Mouse (Mus musculus): ENCODE results near the gene Npsr1. TPM values are rescaled to one million over a fixed set of nuclear protein-coding genes. Genes with fewer than 3 reads are reported as not detected.
A peak's percentile ranks its signal among the peaks of the same experiment; 100 is the strongest.

Gene Npsr1
- polyA plus RNA-seq, 1 experiment from 2014 or later = 0.07 TPM

- H3K4me1 ChIP-seq (replicated peaks) = no peaks in the 10 kb centered on the region
- no peak overlapping the region for H3K9ac ChIP-seq
- H3K27me3 ChIP-seq = no peaks in the 10 kb centered on the region
- H3K4me3 ChIP-seq (replicated peaks) = no peak overlapping the region
- ATAC-seq (ENCODE audit: low read depth) (no peak), DNase-seq (no peak)
- no peaks in the 10 kb centered on the region for H3K36me3 ChIP-seq
- no peaks in the 10 kb centered on the region for H3K9me3 ChIP-seq (replicated peaks)
- no peak overlapping the region for H3K27ac ChIP-seq
- H3K4me2 ChIP-seq = no peak overlapping the region
Observed at GRCm38 (mm10) chr9:24247557-24247956, 149.8 kb downstream of the Npsr1 start.

GRCm38 (mm10) chr9:24254236-24254635 is 156.4 kb downstream of the Npsr1 start:
- ATAC-seq (ENCODE audit: low read depth) (no peak), DNase-seq (no peak)
- Histone ChIP-seq H3K27me3 (no peaks in the 10 kb centered on the region), H3K36me3 (no peaks in the 10 kb centered on the region), H3K27ac (no peak overlapping the region), H3K9me3 (replicated peaks) (no peaks in the 10 kb centered on the region), H3K4me1 (replicated peaks) (no peaks in the 10 kb centered on the region), H3K4me2 (no peak overlapping the region), H3K4me3 (replicated peaks) (no peak overlapping the region), H3K9ac (no peak overlapping the region)
- WGBS (ENCODE audit: insufficient replicate concordance) = 49% methylated on average over 8 of the region's 8 CpGs

GRCm38 (mm10) chr9:24280498-24281287 is 182.9 kb downstream of the Npsr1 start:
- H3K4me2 ChIP-seq = peak overlapping the region; percentile 42
- DNase-seq (peak; percentile 79), ATAC-seq (ENCODE audit: low read depth) (peak; percentile 100)
- no peak overlapping the region for H3K9ac ChIP-seq
- H3K9me3 ChIP-seq (replicated peaks) = no peaks in the 10 kb centered on the region
- H3K4me1 ChIP-seq (replicated peaks) = peaks cover 43% of the 10 kb centered on the region
- H3K4me3 ChIP-seq (replicated peaks) = no peak overlapping the region
- H3K36me3 ChIP-seq = no peaks in the 10 kb centered on the region
- no peaks in the 10 kb centered on the region for H3K27me3 ChIP-seq
- H3K27ac ChIP-seq = peak overlapping the region; percentile 80
- WGBS (ENCODE audit: insufficient replicate concordance) = 25% methylated on average over 2 of the region's 2 CpGs

- ATAC-seq (ENCODE audit: low read depth) = no peak
- no peaks in the 10 kb centered on the region for H3K36me3 ChIP-seq
- H3K27ac ChIP-seq = no peak overlapping the region
- no peaks in the 10 kb centered on the region for H3K27me3 ChIP-seq
- DNase-seq = no peak
- no peak overlapping the region for H3K4me2 ChIP-seq
- no peak overlapping the region for H3K4me3 ChIP-seq (replicated peaks)
- 76% methylated on average over 3 of the region's 3 CpGs for WGBS (ENCODE audit: insufficient replicate concordance)
- H3K9me3 ChIP-seq (replicated peaks) = no peaks in the 10 kb centered on the region
- peaks cover 48% of the 10 kb centered on the region for H3K4me1 ChIP-seq (replicated peaks)
- no peak overlapping the region for H3K9ac ChIP-seq
Observed at GRCm38 (mm10) chr9:24282617-24283016, 184.8 kb downstream of the Npsr1 start.

GRCm38 (mm10) chr9:24283071-24283470 is 185.3 kb downstream of the Npsr1 start:
- H3K27me3 ChIP-seq = no peaks in the 10 kb centered on the region
- peaks cover 48% of the 10 kb centered on the region for H3K4me1 ChIP-seq (replicated peaks)
- DNase-seq (no peak), ATAC-seq (ENCODE audit: low read depth) (no peak)
- H3K4me2 ChIP-seq = no peak overlapping the region
- no peaks in the 10 kb centered on the region for H3K36me3 ChIP-seq
- no peak overlapping the region for H3K4me3 ChIP-seq (replicated peaks)
- 49% methylated on average over 2 of the region's 2 CpGs for WGBS (ENCODE audit: insufficient replicate concordance)
- H3K9me3 ChIP-seq (replicated peaks) = no peaks in the 10 kb centered on the region
- no peak overlapping the region for H3K27ac ChIP-seq
- no peak overlapping the region for H3K9ac ChIP-seq

GRCm38 (mm10) chr9:24283536-24283935 is 185.7 kb downstream of the Npsr1 start:
- Histone ChIP-seq H3K36me3 (no peaks in the 10 kb centered on the region), H3K27me3 (no peaks in the 10 kb centered on the region), H3K4me1 (replicated peaks) (peaks cover 48% of the 10 kb centered on the region), H3K27ac (no peak overlapping the region), H3K4me3 (replicated peaks) (no peak overlapping the region), H3K4me2 (no peak overlapping the region), H3K9ac (no peak overlapping the region), H3K9me3 (replicated peaks) (no peaks in the 10 kb centered on the region)
- ATAC-seq (ENCODE audit: low read depth) (no peak), DNase-seq (no peak)

GRCm38 (mm10) chr9:24284239-24285084 is 186.7 kb downstream of the Npsr1 start:
- no peaks in the 10 kb centered on the region for H3K9me3 ChIP-seq (replicated peaks)
- no peak overlapping the region for H3K4me3 ChIP-seq (replicated peaks)
- ATAC-seq (ENCODE audit: low read depth) (peak; percentile 39), DNase-seq (peak; percentile 34)
- H3K9ac ChIP-seq = no peak overlapping the region
- no peak overlapping the region for H3K4me2 ChIP-seq
- H3K27me3 ChIP-seq = no peaks in the 10 kb centered on the region
- peak overlapping the region; percentile 53 for H3K27ac ChIP-seq
- no peaks in the 10 kb centered on the region for H3K36me3 ChIP-seq
- WGBS (ENCODE audit: insufficient replicate concordance) = 61% methylated on average over 5 of the region's 5 CpGs
- H3K4me1 ChIP-seq (replicated peaks) = peaks cover 44% of the 10 kb centered on the region

- DNase-seq (no peak), ATAC-seq (ENCODE audit: low read depth) (no peak)
- H3K4me1 ChIP-seq (replicated peaks) = peaks cover 38% of the 10 kb centered on the region
- H3K36me3 ChIP-seq = no peaks in the 10 kb centered on the region
- H3K4me3 ChIP-seq (replicated peaks) = no peak overlapping the region
- no peak overlapping the region for H3K4me2 ChIP-seq
- H3K27ac ChIP-seq = no peak overlapping the region
- H3K9me3 ChIP-seq (replicated peaks) = no peaks in the 10 kb centered on the region
- 81% methylated on average over 5 of the region's 5 CpGs for WGBS (ENCODE audit: insufficient replicate concordance)
- H3K9ac ChIP-seq = no peak overlapping the region
- no peaks in the 10 kb centered on the region for H3K27me3 ChIP-seq
Observed at GRCm38 (mm10) chr9:24285419-24285818, 187.6 kb downstream of the Npsr1 start.

- DNase-seq (peak; percentile 15), ATAC-seq (ENCODE audit: low read depth) (peak; percentile 79)
- Histone ChIP-seq H3K4me1 (replicated peaks) (peaks cover 10% of the 10 kb centered on the region), H3K4me3 (replicated peaks) (no peak overlapping the region), H3K9ac (no peak overlapping the region), H3K27ac (no peak overlapping the region), H3K9me3 (replicated peaks) (no peaks in the 10 kb centered on the region), H3K27me3 (no peaks in the 10 kb centered on the region), H3K4me2 (0 out of 2 replicates have a peak overlapping the region, but pooled peaks have one; percentile 0), H3K36me3 (no peaks in the 10 kb centered on the region)
- WGBS (ENCODE audit: insufficient replicate concordance) = 23% methylated on average over 6 of the region's 6 CpGs
Observed at GRCm38 (mm10) chr9:24291385-24291784, 193.6 kb downstream of the Npsr1 start.

- no peaks in the 10 kb centered on the region for H3K27me3 ChIP-seq
- ATAC-seq (ENCODE audit: low read depth) (no peak), DNase-seq (no peak)
- peaks cover 10% of the 10 kb centered on the region for H3K4me1 ChIP-seq (replicated peaks)
- no peak overlapping the region for H3K27ac ChIP-seq
- H3K4me3 ChIP-seq (replicated peaks) = no peak overlapping the region
- no peak overlapping the region for H3K9ac ChIP-seq
- H3K4me2 ChIP-seq = no peak overlapping the region
- 65% methylated on average over 12 of the region's 12 CpGs for WGBS (ENCODE audit: insufficient replicate concordance)
- H3K9me3 ChIP-seq (replicated peaks) = no peaks in the 10 kb centered on the region
- no peaks in the 10 kb centered on the region for H3K36me3 ChIP-seq
Observed at GRCm38 (mm10) chr9:24293252-24293959, 195.6 kb downstream of the Npsr1 start.

- DNase-seq (no peak), ATAC-seq (ENCODE audit: low read depth) (no peak)
- Histone ChIP-seq H3K4me3 (replicated peaks) (no peak overlapping the region), H3K27ac (no peak overlapping the region), H3K4me1 (replicated peaks) (no peaks in the 10 kb centered on the region), H3K4me2 (no peak overlapping the region), H3K27me3 (no peaks in the 10 kb centered on the region), H3K9me3 (replicated peaks) (no peaks in the 10 kb centered on the region), H3K9ac (no peak overlapping the region), H3K36me3 (no peaks in the 10 kb centered on the region)
- 72% methylated on average over 6 of the region's 6 CpGs for WGBS (ENCODE audit: insufficient replicate concordance)
Observed at GRCm38 (mm10) chr9:24302906-24303305, 205.1 kb downstream of the Npsr1 start.

Data from liver, embryonic 13.5 days (tissue).